Mouse (Mus musculus): ENCODE measurements around the gene Nxpe5. TPM values are rescaled to one million over a fixed set of nuclear protein-coding genes. Genes with fewer than 3 reads are reported as not detected.

The Nxpe5 gene
- polyA plus RNA-seq, 1 experiment from 2014 or later, result 0.58 TPM

GRCm38 (mm10) chr5:138234224-138234623 lies 8.5 kb downstream of the Nxpe5 start:
- no peak overlapping the region for H3K9ac ChIP-seq (replicated peaks)
- TF ChIP-seq EP300 (IDR thresholded peaks at IDR 0.05; ENCODE audit: low read depth) (no peak), CTCF (IDR thresholded peaks at IDR 0.05; ENCODE audit: low read depth) (no peak)
- no peaks in the 10 kb centered on the region for H3K9me3 ChIP-seq (ENCODE audit: low read length)
- H3K27ac ChIP-seq (ENCODE audit: low read depth), result 0 out of 2 replicates have a peak overlapping the region, but pooled peaks have one; percentile 52
- no peak overlapping the region for H3K4me2 ChIP-seq (ENCODE audit: low read depth, low read length)
- no peaks in the 10 kb centered on the region for H3K27me3 ChIP-seq (ENCODE audit: insufficient read depth, low read length)
- no peaks in the 10 kb centered on the region for H3K36me3 ChIP-seq (replicated peaks; ENCODE audit: insufficient read depth, low read length)
- no peak overlapping the region for H3K4me3 ChIP-seq (ENCODE audit: low read depth, low read length)
- peaks cover 11% of the 10 kb centered on the region for H3K4me1 ChIP-seq (ENCODE audit: insufficient read depth)
- peak; percentile 56; the same call in 1 of the 2 replicates for ATAC-seq
- no peak for DNase-seq

GRCm38 (mm10) chr5:138241511-138241910 lies 15.8 kb downstream of the Nxpe5 start:
- H3K9me3 ChIP-seq (ENCODE audit: low read length), result no peaks in the 10 kb centered on the region
- no peak overlapping the region for H3K4me3 ChIP-seq (ENCODE audit: low read depth, low read length)
- WGBS (ENCODE audit: insufficient replicate concordance), result 17% methylated on average over 2 of the region's 2 CpGs
- DNase-seq (no peak), ATAC-seq (no peak)
- H3K9ac ChIP-seq (replicated peaks), result no peak overlapping the region
- H3K4me1 ChIP-seq (ENCODE audit: insufficient read depth), result no peaks in the 10 kb centered on the region
- H3K36me3 ChIP-seq (replicated peaks; ENCODE audit: insufficient read depth, low read length), result no peaks in the 10 kb centered on the region
- no peak overlapping the region for H3K4me2 ChIP-seq (ENCODE audit: low read depth, low read length)
- TF ChIP-seq EP300 (IDR thresholded peaks at IDR 0.05; ENCODE audit: low read depth) (no peak), CTCF (IDR thresholded peaks at IDR 0.05; ENCODE audit: low read depth) (no peak)
- no peaks in the 10 kb centered on the region for H3K27me3 ChIP-seq (ENCODE audit: insufficient read depth, low read length)
- no peak overlapping the region for H3K27ac ChIP-seq (ENCODE audit: low read depth)

GRCm38 (mm10) chr5:138251144-138251543 lies 25.4 kb downstream of the Nxpe5 start:
- Histone ChIP-seq H3K4me1 (ENCODE audit: insufficient read depth) (peaks cover 6% of the 10 kb centered on the region), H3K27me3 (ENCODE audit: insufficient read depth, low read length) (no peaks in the 10 kb centered on the region), H3K27ac (ENCODE audit: low read depth) (no peak overlapping the region), H3K4me3 (ENCODE audit: low read depth, low read length) (no peak overlapping the region), H3K9ac (replicated peaks) (no peak overlapping the region), H3K4me2 (ENCODE audit: low read depth, low read length) (no peak overlapping the region), H3K36me3 (replicated peaks; ENCODE audit: insufficient read depth, low read length) (no peaks in the 10 kb centered on the region), H3K9me3 (ENCODE audit: low read length) (no peaks in the 10 kb centered on the region)
- ATAC-seq (no peak), DNase-seq (no peak)
- 78% methylated on average over 12 of the region's 12 CpGs for WGBS (ENCODE audit: insufficient replicate concordance)
- no peak for TF ChIP-seq CTCF (IDR thresholded peaks at IDR 0.05; ENCODE audit: low read depth)
- no peak for TF ChIP-seq EP300 (IDR thresholded peaks at IDR 0.05; ENCODE audit: low read depth)

GRCm38 (mm10) chr5:138253061-138253460 lies 27.4 kb downstream of the Nxpe5 start:
- H3K27me3 ChIP-seq (ENCODE audit: insufficient read depth, low read length), result no peaks in the 10 kb centered on the region
- no peaks in the 10 kb centered on the region for H3K9me3 ChIP-seq (ENCODE audit: low read length)
- 93% methylated on average over 3 of the region's 3 CpGs for WGBS (ENCODE audit: insufficient replicate concordance)
- no peak overlapping the region for H3K9ac ChIP-seq (replicated peaks)
- TF ChIP-seq CTCF (IDR thresholded peaks at IDR 0.05; ENCODE audit: low read depth) (0 out of 2 replicates have a peak, but pooled peaks have one; percentile 12), EP300 (IDR thresholded peaks at IDR 0.05; ENCODE audit: low read depth) (no peak)
- ATAC-seq (no peak), DNase-seq (no peak)
- no peak overlapping the region for H3K4me2 ChIP-seq (ENCODE audit: low read depth, low read length)
- H3K4me1 ChIP-seq (ENCODE audit: insufficient read depth), result peaks cover 18% of the 10 kb centered on the region
- H3K27ac ChIP-seq (ENCODE audit: low read depth), result no peak overlapping the region
- H3K36me3 ChIP-seq (replicated peaks; ENCODE audit: insufficient read depth, low read length), result peaks cover 4% of the 10 kb centered on the region; the same call in 1 of the 2 replicates
- H3K4me3 ChIP-seq (ENCODE audit: low read depth, low read length), result no peak overlapping the region

- WGBS (ENCODE audit: insufficient replicate concordance), result under 1% methylated on average over 38 of the region's 38 CpGs
- no peaks in the 10 kb centered on the region for H3K9me3 ChIP-seq (ENCODE audit: low read length)
- H3K4me1 ChIP-seq (ENCODE audit: insufficient read depth), result peaks cover 22% of the 10 kb centered on the region
- peak within 1 kb of the TSS; percentile 73 for H3K9ac ChIP-seq (replicated peaks)
- H3K4me2 ChIP-seq (ENCODE audit: low read depth, low read length), result peak within 1 kb of the TSS; percentile 85
- TF ChIP-seq CTCF (IDR thresholded peaks at IDR 0.05; ENCODE audit: low read depth), result peak; percentile 53
- peak; percentile 52; the same call in 1 of the 2 replicates for TF ChIP-seq EP300 (IDR thresholded peaks at IDR 0.05; ENCODE audit: low read depth)
- peaks cover 25% of the 10 kb centered on the region for H3K36me3 ChIP-seq (replicated peaks; ENCODE audit: insufficient read depth, low read length)
- H3K27me3 ChIP-seq (ENCODE audit: insufficient read depth, low read length), result no peaks in the 10 kb centered on the region
- DNase-seq (peak; percentile 91), ATAC-seq (peak; percentile 99)
- H3K4me3 ChIP-seq (ENCODE audit: low read depth, low read length), result peak within 1 kb of the TSS; percentile 73
- peak within 1 kb of the TSS; percentile 92 for H3K27ac ChIP-seq (ENCODE audit: low read depth)
Measured at GRCm38 (mm10) chr5:138255353-138256093, 29.8 kb downstream of the Nxpe5 start, which contains the start of gene Lamtor4. Gene Lamtor4 (plus strand): TSS chr5:138255482.

GRCm38 (mm10) chr5:138256094-138256467 lies 30.4 kb downstream of the Nxpe5 start:
- peaks cover 25% of the 10 kb centered on the region for H3K4me1 ChIP-seq (ENCODE audit: insufficient read depth)
- H3K36me3 ChIP-seq (replicated peaks; ENCODE audit: insufficient read depth, low read length), result peaks cover 29% of the 10 kb centered on the region
- no peak for DNase-seq
- ATAC-seq, result no peak
- no peak for TF ChIP-seq CTCF (IDR thresholded peaks at IDR 0.05; ENCODE audit: low read depth)
- TF ChIP-seq EP300 (IDR thresholded peaks at IDR 0.05; ENCODE audit: low read depth), result no peak
- H3K27ac ChIP-seq (ENCODE audit: low read depth), result peak overlapping the region; percentile 92
- H3K27me3 ChIP-seq (ENCODE audit: insufficient read depth, low read length), result no peaks in the 10 kb centered on the region
- H3K9me3 ChIP-seq (ENCODE audit: low read length), result no peaks in the 10 kb centered on the region
- H3K4me2 ChIP-seq (ENCODE audit: low read depth, low read length), result peak overlapping the region; percentile 85
- peak overlapping the region; percentile 73 for H3K9ac ChIP-seq (replicated peaks)
- WGBS (ENCODE audit: insufficient replicate concordance), result 6% methylated on average over 7 of the region's 7 CpGs
- H3K4me3 ChIP-seq (ENCODE audit: low read depth, low read length), result peak overlapping the region; percentile 73

Measured in liver, postnatal 0 days (tissue).